Mouse (Mus musculus) kidney, adult 2 months (tissue): Measurements from ENCODE around the gene Gnaq.

Experiments
- CTCF ChIP-seq: fragments of 200-500 bp; conservative IDR thresholded peaks from 2 replicates; pipeline ENCODE4 v1.5.1; 2011; ENCODE audit warnings: low read depth, mild to moderate bottlenecking, control low read depth, low read length, moderate library complexity, mixed read lengths; ENCODE audit not compliant: insufficient read depth, insufficient read length
- POLR2A ChIP-seq: fragments of 200-500 bp; IDR thresholded peaks from one replicate; pipeline ENCODE4 v1.6.1; 2011; ENCODE audit warnings: low read depth, low read length, control low read depth

GRCm38 (mm10) chr19:16153851-16154250 is 21.2 kb downstream of the Gnaq start:
- TF ChIP-seq CTCF (no peak), POLR2A (no peak)
